8 mouse cellular contexts compared by ENCODE assay signal in the genomic region with DNA sequence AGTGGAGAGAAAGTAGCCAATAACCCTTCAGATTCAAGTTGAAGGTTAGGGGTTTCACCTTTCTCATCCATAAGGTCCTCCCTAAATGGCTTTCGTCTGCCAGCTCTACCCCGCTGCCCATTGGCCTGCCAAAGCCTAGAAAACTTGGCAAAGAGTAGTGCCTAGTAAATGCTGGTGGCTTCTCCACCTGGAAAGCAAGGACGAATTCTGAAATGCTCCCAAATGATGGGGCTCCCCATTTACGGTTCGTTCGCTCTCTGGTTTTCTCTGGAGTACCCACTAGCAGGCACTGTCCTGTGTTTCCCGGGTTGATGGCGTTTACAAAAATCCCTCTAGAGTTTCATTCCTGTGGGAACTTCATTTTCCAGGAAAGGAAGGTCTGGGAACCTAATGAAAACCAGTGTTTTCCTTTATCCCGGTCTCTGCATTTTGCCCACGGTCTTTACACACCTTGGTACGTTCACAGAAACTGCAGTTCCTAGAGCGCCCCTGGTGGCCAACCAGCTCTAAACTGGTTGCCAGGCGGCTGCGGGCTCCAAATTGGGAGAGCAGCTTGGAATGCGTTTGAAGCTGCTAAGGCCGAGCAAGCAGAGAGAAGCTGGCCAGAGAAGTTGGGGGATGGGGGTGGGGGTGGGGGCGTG. TPM values are rescaled to one million over a fixed set of nuclear protein-coding genes. Genes with fewer than 3 reads are reported as not detected.
A peak's percentile ranks its signal among the peaks of the same experiment; 100 is the strongest.
DNase-seq lines count a peak whose midpoint lies in the region; ATAC-seq lines count a peak whose summit lies in the region.

No protein-coding gene starts in this region.

- H3K27me3 ChIP-seq in embryonic facial prominence, embryonic 12.5 days: peaks cover 14% of the 10 kb centered on the region
- no peaks in the 10 kb centered on the region; the same call in 1 of the 2 replicates for H3K27me3 ChIP-seq in limb, embryonic 11.5 days (ENCODE audit: control insufficient read depth, insufficient read depth, low read length)
- peaks cover 6% of the 10 kb centered on the region; the same call in 1 of the 2 replicates for H3K27me3 ChIP-seq in midbrain, embryonic 14.5 days (ENCODE audit: control insufficient read depth, insufficient read depth, low read length)
- H3K27me3 ChIP-seq in stomach, embryonic 16.5 days (ENCODE audit: control insufficient read depth, insufficient read depth, low read length): peaks cover 17% of the 10 kb centered on the region

- H3K4me2 ChIP-seq in embryonic facial prominence, embryonic 12.5 days (replicated peaks): peak overlapping the region; percentile 78
- H3K4me2 ChIP-seq in limb, embryonic 11.5 days (ENCODE audit: low read depth, severe bottlenecking): peak overlapping the region; percentile 69
- peak overlapping the region; percentile 85 for H3K4me2 ChIP-seq in midbrain, embryonic 14.5 days (ENCODE audit: low read length)
- H3K4me2 ChIP-seq in stomach, embryonic 16.5 days (ENCODE audit: low read depth, low read length): peak overlapping the region; percentile 71

- H3K9me3 ChIP-seq in embryonic facial prominence, embryonic 12.5 days: no peaks in the 10 kb centered on the region
- no peaks in the 10 kb centered on the region for H3K9me3 ChIP-seq in limb, embryonic 11.5 days (ENCODE audit: control insufficient read depth, low read length)
- H3K9me3 ChIP-seq in midbrain, embryonic 14.5 days (ENCODE audit: control insufficient read depth, low read length): no peaks in the 10 kb centered on the region
- no peaks in the 10 kb centered on the region for H3K9me3 ChIP-seq in stomach, embryonic 16.5 days (replicated peaks; ENCODE audit: control insufficient read depth, low read length)

- DNase-seq in heart, adult 11 months: peak; percentile 91
- DNase-seq in heart, postnatal 25 days (ENCODE audit: low spot score): no peak
- peak; percentile 12 to 30 for DNase-seq in heart, adult 9 months (ENCODE audit: low spot score in 2 of 2)
- peak; percentile 46 to 68 for DNase-seq in kidney, adult 8-10 months
- DNase-seq in limb, embryonic 11.5 days (ENCODE audit: low spot score): peak; percentile 94
- peak; percentile 93 for DNase-seq in midbrain, embryonic 14.5 days

- H3K4me3 ChIP-seq in embryonic facial prominence, embryonic 12.5 days: peak overlapping the region; percentile 17; the same call in 1 of the 2 replicates
- H3K4me3 ChIP-seq in limb, embryonic 11.5 days (ENCODE audit: low read depth, low read length): no peak overlapping the region; the same call in 1 of the 2 replicates
- peak overlapping the region; percentile 51 for H3K4me3 ChIP-seq in midbrain, embryonic 14.5 days (replicated peaks; ENCODE audit: low read depth, low read length)
- H3K4me3 ChIP-seq in stomach, embryonic 16.5 days (replicated peaks; ENCODE audit: low read length): peak overlapping the region; percentile 19

- peaks cover 8% of the 10 kb centered on the region; the same call in 1 of the 2 replicates for H3K4me1 ChIP-seq in embryonic facial prominence, embryonic 12.5 days
- H3K4me1 ChIP-seq in limb, embryonic 11.5 days (ENCODE audit: control insufficient read depth, insufficient read depth, low read length): peaks cover 8% of the 10 kb centered on the region; the same call in 1 of the 2 replicates
- peaks cover 13% of the 10 kb centered on the region; the same call in 1 of the 2 replicates for H3K4me1 ChIP-seq in midbrain, embryonic 14.5 days (ENCODE audit: control insufficient read depth, insufficient read depth, low read length)
- peaks cover 6% of the 10 kb centered on the region for H3K4me1 ChIP-seq in stomach, embryonic 16.5 days (ENCODE audit: control insufficient read depth, insufficient read depth, low read length)

- no peak overlapping the region for H3K27ac ChIP-seq in embryonic facial prominence, embryonic 12.5 days
- no peak overlapping the region for H3K27ac ChIP-seq in limb, embryonic 11.5 days (replicated peaks; ENCODE audit: low read depth, low read length)
- H3K27ac ChIP-seq in midbrain, embryonic 14.5 days (replicated peaks; ENCODE audit: low read depth, low read length): peak overlapping the region; percentile 77; the same call in 1 of the 2 replicates
- H3K27ac ChIP-seq in stomach, embryonic 16.5 days (ENCODE audit: low read length): no peak overlapping the region

- 16% methylated on average over 17 of the region's 17 CpGs for WGBS in embryonic facial prominence, embryonic 12.5 days
- WGBS in limb, embryonic 11.5 days: 16% methylated on average over 17 of the region's 17 CpGs
- WGBS in midbrain, embryonic 14.5 days: 16% methylated on average over 17 of the region's 17 CpGs
- 18% methylated on average over 17 of the region's 17 CpGs for WGBS in stomach, embryonic 16.5 days

- no peaks in the 10 kb centered on the region for H3K36me3 ChIP-seq in embryonic facial prominence, embryonic 12.5 days
- H3K36me3 ChIP-seq in limb, embryonic 11.5 days (ENCODE audit: control insufficient read depth, insufficient read depth, low read length): no peaks in the 10 kb centered on the region
- H3K36me3 ChIP-seq in midbrain, embryonic 14.5 days (ENCODE audit: control insufficient read depth, insufficient read depth, low read length): no peaks in the 10 kb centered on the region
- H3K36me3 ChIP-seq in stomach, embryonic 16.5 days (ENCODE audit: control insufficient read depth, insufficient read depth, low read length): no peaks in the 10 kb centered on the region

- H3K9ac ChIP-seq in embryonic facial prominence, embryonic 12.5 days: no peak overlapping the region
- no peak overlapping the region for H3K9ac ChIP-seq in limb, embryonic 11.5 days (ENCODE audit: low read length)
- peak overlapping the region; percentile 54; the same call in 1 of the 2 replicates for H3K9ac ChIP-seq in midbrain, embryonic 14.5 days (replicated peaks; ENCODE audit: low read length)
- no peak overlapping the region for H3K9ac ChIP-seq in stomach, embryonic 16.5 days (ENCODE audit: low read length)

- intact Hi-C loops in heart, postnatal 25 days (cut with DNase I): no loop called here

- ATAC-seq in embryonic facial prominence, embryonic 12.5 days (ENCODE audit: insufficient number of reproducible peaks, insufficient read depth, low FRiP score, low TSS enrichment): no peak
- peak; percentile 38; the same call in 1 of the 2 replicates for ATAC-seq in limb, embryonic 11.5 days (ENCODE audit: insufficient number of reproducible peaks, low FRiP score, low TSS enrichment, low read depth)
- ATAC-seq in midbrain, embryonic 14.5 days (ENCODE audit: low FRiP score, low TSS enrichment): peak; percentile 49
- peak; percentile 31; the same call in 1 of the 2 replicates for ATAC-seq in stomach, embryonic 16.5 days (ENCODE audit: insufficient read depth, low FRiP score)

RNA-seq across cellular contexts. Expression of a gene that starts 1.0 kb away (rescaled TPM):
- total RNA-seq in heart, postnatal 25 days (2021): under 1 TPM; 0.45 to 0.88 TPM
- polyA plus RNA-seq in embryonic facial prominence, embryonic 12.5 days (2016; fragmentation: Nextera tagmentation; extraction: Ambion mirVana): 1.1 and 2.2 TPM in 2 replicates
- polyA plus RNA-seq in limb, embryonic 11.5 days (2014; fragmentation: Nextera tagmentation; extraction: Ambion mirVana): 0.28 and 0.67 TPM in 2 replicates
- 55.8 and 61.9 TPM in 2 replicates for polyA plus RNA-seq in midbrain, embryonic 14.5 days (2014; fragmentation: Nextera tagmentation; extraction: Ambion mirVana)
- polyA plus RNA-seq in stomach, embryonic 16.5 days (2015; fragmentation: Nextera tagmentation; extraction: Ambion mirVana): 1.0 and 2.2 TPM in 2 replicates

RNA-seq across cellular contexts. Expression of a gene that starts 18.5 kb away (rescaled TPM):
- not detected for total RNA-seq in heart, postnatal 25 days (2021)
- polyA plus RNA-seq in embryonic facial prominence, embryonic 12.5 days (2016; fragmentation: Nextera tagmentation; extraction: Ambion mirVana): 0.77 and 0.85 TPM in 2 replicates
- 0.09 and 0.28 TPM in 2 replicates for polyA plus RNA-seq in limb, embryonic 11.5 days (2014; fragmentation: Nextera tagmentation; extraction: Ambion mirVana)
- 0.15 and 0.18 TPM in 2 replicates for polyA plus RNA-seq in midbrain, embryonic 14.5 days (2014; fragmentation: Nextera tagmentation; extraction: Ambion mirVana)
- 0.17 and 0.28 TPM in 2 replicates for polyA plus RNA-seq in stomach, embryonic 16.5 days (2015; fragmentation: Nextera tagmentation; extraction: Ambion mirVana)

Comparison
In these comparisons a context has a peak if more than half of its experiments do, and no peak if none do; other contexts are left out.
1. RNA of a gene that starts 1.0 kb away (polyA plus RNA-seq): 55.8 to 61.9 TPM in midbrain, embryonic 14.5 days; 1.1 to 2.2 TPM in embryonic facial prominence, embryonic 12.5 days, 1.0 to 2.2 TPM in stomach, embryonic 16.5 days and 0.28 to 0.67 TPM in limb, embryonic 11.5 days; every median in the first group is over 10 times any median in the second.
2. Peak in every context shown above with its lines, with median percentiles within 50 percentile points of each other: H3K4me2 ChIP-seq.